Mouse (Mus musculus) thymus, adult 2 months (tissue): Measurements from ENCODE around the gene Galns.

Experiments
- CTCF ChIP-seq: fragments of 200-500 bp; IDR thresholded peaks from 2 replicates; pipeline ENCODE4 v1.5.1; 2012; ENCODE audit warnings: mild to moderate bottlenecking, control low read depth, low read length, moderate library complexity, borderline replicate concordance; ENCODE audit not compliant: control insufficient read depth, poor library complexity, insufficient read depth; ENCODE audit errors: extremely low read depth
- POLR2A ChIP-seq: fragments of 200-500 bp; IDR thresholded peaks from 2 replicates; pipeline ENCODE4 v1.6.1; 2012; ENCODE audit warnings: mild to moderate bottlenecking, low read length, control low read depth, moderate library complexity; ENCODE audit not compliant: control insufficient read depth, poor library complexity, insufficient read depth; ENCODE audit errors: extremely low read depth

DNA sequence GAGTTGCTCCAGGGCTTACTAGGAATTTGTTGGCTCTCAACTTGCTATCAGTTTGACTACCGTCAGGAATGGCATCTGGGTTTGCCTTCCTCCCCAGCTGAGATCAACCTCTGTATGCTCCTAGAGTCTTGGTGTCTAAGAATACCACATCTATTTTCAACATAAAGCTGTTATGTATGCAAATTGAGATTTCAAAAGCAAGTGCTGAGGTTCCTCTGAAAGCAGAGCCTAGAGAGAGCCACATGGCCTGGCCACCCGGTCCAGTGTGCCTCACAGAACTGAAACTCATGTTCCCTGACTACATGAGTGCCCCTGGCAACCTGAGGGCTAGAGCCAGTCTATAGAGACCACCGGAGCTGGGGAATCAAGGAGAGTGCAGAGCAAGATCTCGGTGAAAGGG, 5.9 kb downstream of the Galns start:
- TF ChIP-seq CTCF (no peak), POLR2A (no peak)
